ENCODE assay signal across 8 mouse cellular contexts in genomic region chr7:128247443-128247842, GRCm38 (mm10). TPM values are rescaled to one million over a fixed set of nuclear protein-coding genes. Genes with fewer than 3 reads are reported as not detected.
DNase-seq lines count a peak whose midpoint lies in the region; ATAC-seq and TF ChIP-seq lines count a peak whose summit lies in the region.

No protein-coding gene starts in this region.

- DNase-seq in MN1 (ENCODE audit: low spot score) = peak; percentile 92
- DNase-seq in cerebellum, adult 2 months = peak; percentile 85 to 87
- peak; percentile 94 for DNase-seq in forebrain, postnatal 0 days
- DNase-seq in heart, postnatal 4 days = peak; percentile 94
- peak; percentile 78 to 86 for DNase-seq in layer of hippocampus, adult 2 months (ENCODE audit: low spot score in 2 of 2)
- peak; percentile 86 for DNase-seq in ovary, postnatal 14 days (ENCODE audit: low spot score)
- DNase-seq in thymus, postnatal 25 days = peak; percentile 78

- no peak; the same call in 1 of the 2 replicates for TF ChIP-seq POLR2A in cerebellum, adult 2 months (IDR thresholded peaks at IDR 0.05; ENCODE audit: borderline replicate concordance, insufficient read depth, low read length)

- peak; percentile 67 for TF ChIP-seq CTCF in cerebellum, adult 2 months (IDR thresholded peaks at IDR 0.05; ENCODE audit: borderline replicate concordance, insufficient read depth, low read depth, low read length)
- peak; percentile 83 for TF ChIP-seq CTCF in forebrain, postnatal 0 days (IDR thresholded peaks at IDR 0.05; ENCODE audit: low read depth)
- peak; percentile 89 for TF ChIP-seq CTCF in layer of hippocampus, adult 2 months (conservative IDR thresholded peaks at IDR 0.05)

- H3K9ac ChIP-seq in forebrain, postnatal 0 days = peak overlapping the region; percentile 61
- H3K9ac ChIP-seq in lung, embryonic 16.5 days (ENCODE audit: low read length) = peak overlapping the region; percentile 92

- H3K4me1 ChIP-seq in cerebellum, adult 2 months (ENCODE audit: control insufficient read depth, insufficient read depth, low read length) = peaks cover 22% of the 10 kb centered on the region; the same call in 1 of the 2 replicates
- H3K4me1 ChIP-seq in forebrain, postnatal 0 days (ENCODE audit: insufficient read depth) = 0 out of 2 replicates have a peak, but pooled peaks cover 2% of the 10 kb centered on the region
- peaks cover 14% of the 10 kb centered on the region for H3K4me1 ChIP-seq in lung, embryonic 16.5 days (replicated peaks; ENCODE audit: control insufficient read depth, insufficient read depth, low read length)

- H3K4me2 ChIP-seq in forebrain, postnatal 0 days (ENCODE audit: low read depth) = peak overlapping the region; percentile 61
- H3K4me2 ChIP-seq in lung, embryonic 16.5 days (ENCODE audit: low read depth, low read length) = peak overlapping the region; percentile 86

- no peaks in the 10 kb centered on the region for H3K9me3 ChIP-seq in forebrain, postnatal 0 days (ENCODE audit: low read length)
- no peaks in the 10 kb centered on the region for H3K9me3 ChIP-seq in lung, embryonic 16.5 days (ENCODE audit: control insufficient read depth, low read length)

- WGBS in cerebellum, adult 2 months = 2% methylated on average over 13 of the region's 13 CpGs
- WGBS in forebrain, postnatal 0 days = 3% methylated on average over 13 of the region's 13 CpGs
- WGBS in lung, embryonic 16.5 days = 1% methylated on average over 13 of the region's 13 CpGs

- H3K27me3 ChIP-seq in cerebellum, adult 2 months (ENCODE audit: control insufficient read depth, insufficient read depth, low read length) = no peaks in the 10 kb centered on the region
- H3K27me3 ChIP-seq in forebrain, postnatal 0 days (ENCODE audit: insufficient read depth, low read length) = peaks cover 5% of the 10 kb centered on the region; the same call in 1 of the 2 replicates
- H3K27me3 ChIP-seq in lung, embryonic 16.5 days (ENCODE audit: control insufficient read depth, insufficient read depth, low read depth, low read length) = no peaks in the 10 kb centered on the region

- peaks cover 27% of the 10 kb centered on the region for H3K36me3 ChIP-seq in forebrain, postnatal 0 days (ENCODE audit: insufficient read depth)
- peaks cover 23% of the 10 kb centered on the region for H3K36me3 ChIP-seq in lung, embryonic 16.5 days (ENCODE audit: control insufficient read depth, insufficient read depth, low read length)

- ATAC-seq in forebrain, postnatal 0 days = peak; percentile 86
- ATAC-seq in lung, embryonic 16.5 days (ENCODE audit: low read depth) = peak; percentile 86

- peak overlapping the region; percentile 48; the same call in 1 of the 2 replicates for H3K27ac ChIP-seq in cerebellum, adult 2 months (ENCODE audit: insufficient read depth, low read length)
- peak overlapping the region; percentile 81 for H3K27ac ChIP-seq in forebrain, postnatal 0 days (ENCODE audit: low read depth, low read length)
- H3K27ac ChIP-seq in layer of hippocampus, adult 2 months = peak overlapping the region; percentile 91
- peak overlapping the region; percentile 98 for H3K27ac ChIP-seq in lung, embryonic 16.5 days (ENCODE audit: low read length)

- H3K4me3 ChIP-seq in cerebellum, adult 2 months (replicated peaks; ENCODE audit: insufficient read depth, low read depth, low read length) = peak overlapping the region; percentile 68
- peak overlapping the region; percentile 40 for H3K4me3 ChIP-seq in forebrain, postnatal 0 days (ENCODE audit: low read depth, low read length)
- peak overlapping the region; percentile 51 for H3K4me3 ChIP-seq in layer of hippocampus, adult 2 months
- peak overlapping the region; percentile 77 for H3K4me3 ChIP-seq in lung, embryonic 16.5 days (ENCODE audit: low read length)

RNA-seq across cellular contexts. Expression of gene Tgfb1i1, which starts 0.8 kb away (rescaled TPM):
- polyA plus RNA-seq in cerebellum, adult 2 months (2012; rRNA removed) = 10.8 and 13.1 TPM in 2 replicates
- 9.4 and 9.7 TPM in 2 replicates for total RNA-seq in forebrain, postnatal 0 days (2014; rRNA removed)
- 18.5 and 22.1 TPM in 2 replicates for polyA plus RNA-seq in forebrain, postnatal 0 days (2015; fragmentation: Nextera tagmentation; extraction: Ambion mirVana)
- 100 to 1,000 TPM; 101 to 108 TPM for total RNA-seq in heart, postnatal 4 days (2021)
- 10 to 100 TPM; 12.1 to 13.9 TPM for total RNA-seq in layer of hippocampus, adult 2 months (2021)
- polyA plus RNA-seq in lung, embryonic 16.5 days (2015; fragmentation: Nextera tagmentation; extraction: Ambion mirVana) = 190 and 203 TPM in 2 replicates

RNA-seq across cellular contexts. Expression of gene 9130023H24Rik, which starts 9.6 kb away (rescaled TPM):
- 2.6 and 2.8 TPM in 2 replicates for polyA plus RNA-seq in cerebellum, adult 2 months (2012; rRNA removed)
- 5.2 and 6.7 TPM in 2 replicates for total RNA-seq in forebrain, postnatal 0 days (2014; rRNA removed)
- 3.9 and 4.6 TPM in 2 replicates for polyA plus RNA-seq in forebrain, postnatal 0 days (2015; fragmentation: Nextera tagmentation; extraction: Ambion mirVana)
- total RNA-seq in heart, postnatal 4 days (2021) = 1 to 10 TPM; 5.3 to 6.8 TPM
- total RNA-seq in layer of hippocampus, adult 2 months (2021) = 1 to 10 TPM; 3.5 to 4.0 TPM
- 9.4 TPM in 2 replicates for polyA plus RNA-seq in lung, embryonic 16.5 days (2015; fragmentation: Nextera tagmentation; extraction: Ambion mirVana)

RNA-seq across cellular contexts. Expression of gene Armc5, which starts 10.3 kb away (rescaled TPM):
- polyA plus RNA-seq in cerebellum, adult 2 months (2012; rRNA removed) = 16.1 and 17.2 TPM in 2 replicates
- total RNA-seq in forebrain, postnatal 0 days (2014; rRNA removed) = 12.8 and 17.8 TPM in 2 replicates
- polyA plus RNA-seq in forebrain, postnatal 0 days (2015; fragmentation: Nextera tagmentation; extraction: Ambion mirVana) = 13.4 and 15.4 TPM in 2 replicates
- 10 to 100 TPM; 13.3 to 13.8 TPM for total RNA-seq in heart, postnatal 4 days (2021)
- total RNA-seq in layer of hippocampus, adult 2 months (2021) = 10 to 100 TPM; 10.9 to 12.6 TPM
- polyA plus RNA-seq in lung, embryonic 16.5 days (2015; fragmentation: Nextera tagmentation; extraction: Ambion mirVana) = 20.0 TPM in 2 replicates

RNA-seq across cellular contexts. Expression of gene Slc5a2, which starts 18.0 kb away (rescaled TPM):
- 0.30 and 0.51 TPM in 2 replicates for polyA plus RNA-seq in cerebellum, adult 2 months (2012; rRNA removed)
- total RNA-seq in forebrain, postnatal 0 days (2014; rRNA removed) = not detected in 2 replicates
- polyA plus RNA-seq in forebrain, postnatal 0 days (2015; fragmentation: Nextera tagmentation; extraction: Ambion mirVana) = 0.10 TPM in 1 of 2 replicates, not detected in the other
- total RNA-seq in heart, postnatal 4 days (2021) = not detected
- not detected for total RNA-seq in layer of hippocampus, adult 2 months (2021)
- polyA plus RNA-seq in lung, embryonic 16.5 days (2015; fragmentation: Nextera tagmentation; extraction: Ambion mirVana) = 0.39 TPM in 1 of 2 replicates, not detected in the other

RNA-seq across cellular contexts. Expression of gene Cox6a2, which starts 41.3 kb away (rescaled TPM):
- polyA plus RNA-seq in cerebellum, adult 2 months (2012; rRNA removed) = 0.82 and 0.89 TPM in 2 replicates
- 1.4 and 5.0 TPM in 2 replicates for total RNA-seq in forebrain, postnatal 0 days (2014; rRNA removed)
- 4.5 TPM in 2 replicates for polyA plus RNA-seq in forebrain, postnatal 0 days (2015; fragmentation: Nextera tagmentation; extraction: Ambion mirVana)
- total RNA-seq in heart, postnatal 4 days (2021) = 1,000 to 10,000 TPM; 1,037 to 1,183 TPM
- total RNA-seq in layer of hippocampus, adult 2 months (2021) = 1 to 10 TPM; 1.4 to 2.5 TPM
- polyA plus RNA-seq in lung, embryonic 16.5 days (2015; fragmentation: Nextera tagmentation; extraction: Ambion mirVana) = 22.4 and 28.3 TPM in 2 replicates

Comparison
In these comparisons a context has a peak if more than half of its experiments do, and no peak if none do; other contexts are left out.
1. Peak in every context shown above with its lines: DNase-seq, ATAC-seq, H3K4me3 ChIP-seq and H3K27ac ChIP-seq.
2. H3K27ac ChIP-seq: peak in every context shown above with its lines; median percentile 98 in lung, embryonic 16.5 days; 91 in layer of hippocampus, adult 2 months; 81 in forebrain, postnatal 0 days; 48 in cerebellum, adult 2 months.